Mouse (Mus musculus): ENCODE data around the gene Lonrf2. TPM values are rescaled to one million over a fixed set of nuclear protein-coding genes. Genes with fewer than 3 reads are reported as not detected.

Lonrf2 gene
- total and polyA plus RNA-seq, 2 experiments = not detected

GRCm38 (mm10) chr1:38848451-38849289, 12.2 kb upstream of the Lonrf2 start:
- Histone ChIP-seq H3K9ac (ENCODE audit: low read depth, low read length) (no peak overlapping the region), H3K27me3 (ENCODE audit: control insufficient read depth, insufficient read depth, low read length) (no peaks in the 10 kb centered on the region), H3K79me2 (ENCODE audit: control insufficient read depth, insufficient read depth, low read length) (no peaks in the 10 kb centered on the region), H3K36me3 (ENCODE audit: control insufficient read depth, insufficient read depth, low read length) (no peaks in the 10 kb centered on the region), H3K4me1 (ENCODE audit: control insufficient read depth, insufficient read depth, low read length) (no peaks in the 10 kb centered on the region), H3K27ac (replicated peaks; ENCODE audit: insufficient read depth, low read depth, low read length) (no peak overlapping the region), H3K4me3 (ENCODE audit: insufficient read depth, low read depth, low read length) (no peak overlapping the region)
- TF ChIP-seq CTCF (IDR thresholded peaks at IDR 0.05; ENCODE audit: low read depth, low read length) (no peak), POLR2A (IDR thresholded peaks at IDR 0.05; ENCODE audit: extremely low read depth, insufficient read depth, low read length) (no peak)
- DNase-seq (ENCODE audit: extremely low read depth, low read depth, low spot score) = no peak
- WGBS = 87% methylated on average over 2 of the region's 2 CpGs

- TF ChIP-seq CTCF (IDR thresholded peaks at IDR 0.05; ENCODE audit: low read depth, low read length) (no peak), POLR2A (IDR thresholded peaks at IDR 0.05; ENCODE audit: extremely low read depth, insufficient read depth, low read length) (no peak)
- Histone ChIP-seq H3K79me2 (ENCODE audit: control insufficient read depth, insufficient read depth, low read length) (no peaks in the 10 kb centered on the region), H3K27ac (replicated peaks; ENCODE audit: insufficient read depth, low read depth, low read length) (no peak overlapping the region), H3K9ac (ENCODE audit: low read depth, low read length) (no peak overlapping the region), H3K4me1 (ENCODE audit: control insufficient read depth, insufficient read depth, low read length) (no peaks in the 10 kb centered on the region), H3K4me3 (ENCODE audit: insufficient read depth, low read depth, low read length) (no peak overlapping the region), H3K36me3 (ENCODE audit: control insufficient read depth, insufficient read depth, low read length) (no peaks in the 10 kb centered on the region), H3K27me3 (ENCODE audit: control insufficient read depth, insufficient read depth, low read length) (no peaks in the 10 kb centered on the region)
- no peak for DNase-seq (ENCODE audit: extremely low read depth, low read depth, low spot score)
- WGBS = 74% methylated on average over 11 of the region's 11 CpGs
Measured at GRCm38 (mm10) chr1:38847975-38848374, 11.5 kb upstream of the Lonrf2 start.

- 80% methylated on average over 4 of the region's 4 CpGs for WGBS
- no peaks in the 10 kb centered on the region for H3K4me1 ChIP-seq (ENCODE audit: control insufficient read depth, insufficient read depth, low read length)
- no peak for DNase-seq (ENCODE audit: extremely low read depth, low read depth, low spot score)
- H3K27me3 ChIP-seq (ENCODE audit: control insufficient read depth, insufficient read depth, low read length) = 0 out of 2 replicates have a peak, but pooled peaks cover 2% of the 10 kb centered on the region
- H3K79me2 ChIP-seq (ENCODE audit: control insufficient read depth, insufficient read depth, low read length) = no peaks in the 10 kb centered on the region
- no peaks in the 10 kb centered on the region for H3K36me3 ChIP-seq (ENCODE audit: control insufficient read depth, insufficient read depth, low read length)
- H3K9ac ChIP-seq (ENCODE audit: low read depth, low read length) = no peak overlapping the region
- no peak overlapping the region for H3K27ac ChIP-seq (replicated peaks; ENCODE audit: insufficient read depth, low read depth, low read length)
- no peak overlapping the region for H3K4me3 ChIP-seq (ENCODE audit: insufficient read depth, low read depth, low read length)
- TF ChIP-seq CTCF (IDR thresholded peaks at IDR 0.05; ENCODE audit: low read depth, low read length) (no peak), POLR2A (IDR thresholded peaks at IDR 0.05; ENCODE audit: extremely low read depth, insufficient read depth, low read length) (no peak)
Measured at GRCm38 (mm10) chr1:38843275-38843674, 6.8 kb upstream of the Lonrf2 start.

- TF ChIP-seq POLR2A (IDR thresholded peaks at IDR 0.05; ENCODE audit: extremely low read depth, insufficient read depth, low read length) (no peak), CTCF (IDR thresholded peaks at IDR 0.05; ENCODE audit: low read depth, low read length) (no peak)
Measured at GRCm38 (mm10) chr1:38842861-38843260, 6.3 kb upstream of the Lonrf2 start.

GRCm38 (mm10) chr1:38839944-38840343, 3.4 kb upstream of the Lonrf2 start:
- Histone ChIP-seq H3K27me3 (ENCODE audit: control insufficient read depth, insufficient read depth, low read length) (peaks cover 18% of the 10 kb centered on the region), H3K4me3 (ENCODE audit: insufficient read depth, low read depth, low read length) (no peak overlapping the region), H3K79me2 (ENCODE audit: control insufficient read depth, insufficient read depth, low read length) (no peaks in the 10 kb centered on the region), H3K36me3 (ENCODE audit: control insufficient read depth, insufficient read depth, low read length) (no peaks in the 10 kb centered on the region), H3K9ac (ENCODE audit: low read depth, low read length) (no peak overlapping the region), H3K4me1 (ENCODE audit: control insufficient read depth, insufficient read depth, low read length) (no peaks in the 10 kb centered on the region), H3K27ac (replicated peaks; ENCODE audit: insufficient read depth, low read depth, low read length) (no peak overlapping the region)
- no peak for DNase-seq (ENCODE audit: extremely low read depth, low read depth, low spot score)
- 36% methylated on average over 1 of the region's 1 CpGs for WGBS
- no peak for TF ChIP-seq POLR2A (IDR thresholded peaks at IDR 0.05; ENCODE audit: extremely low read depth, insufficient read depth, low read length)
- TF ChIP-seq CTCF (IDR thresholded peaks at IDR 0.05; ENCODE audit: low read depth, low read length) = no peak

More at GRCm38 (mm10) chr1:38842861-38843260, 6.3 kb upstream of the Lonrf2 start:
- H3K79me2 ChIP-seq (ENCODE audit: control insufficient read depth, insufficient read depth, low read length) = no peaks in the 10 kb centered on the region
- H3K27ac ChIP-seq (replicated peaks; ENCODE audit: insufficient read depth, low read depth, low read length) = no peak overlapping the region
- WGBS = 74% methylated on average over 1 of the region's 1 CpGs
- 0 out of 2 replicates have a peak, but pooled peaks cover 6% of the 10 kb centered on the region for H3K27me3 ChIP-seq (ENCODE audit: control insufficient read depth, insufficient read depth, low read length)
- H3K4me1 ChIP-seq (ENCODE audit: control insufficient read depth, insufficient read depth, low read length) = no peaks in the 10 kb centered on the region
- H3K9ac ChIP-seq (ENCODE audit: low read depth, low read length) = no peak overlapping the region
- no peak for DNase-seq (ENCODE audit: extremely low read depth, low read depth, low spot score)
- H3K4me3 ChIP-seq (ENCODE audit: insufficient read depth, low read depth, low read length) = no peak overlapping the region
- H3K36me3 ChIP-seq (ENCODE audit: control insufficient read depth, insufficient read depth, low read length) = no peaks in the 10 kb centered on the region
